Mouse (Mus musculus): Measurements from ENCODE around the gene Prps1.
A peak's percentile ranks its signal among the peaks of the same experiment; 100 is the strongest.
"Not testable (repeated sequence)": the region's sequence is repeated elsewhere in the genome, so short reads cannot be mapped to it uniquely, and the experiment has no call there.

The Prps1 gene

GRCm38 (mm10) chrX:140456279-140456731, at the start of gene Prps1:
Gene Prps1 (plus strand): TSS chrX:140456613.
- DNase-seq = peak; percentile 78 to 90

DNA sequence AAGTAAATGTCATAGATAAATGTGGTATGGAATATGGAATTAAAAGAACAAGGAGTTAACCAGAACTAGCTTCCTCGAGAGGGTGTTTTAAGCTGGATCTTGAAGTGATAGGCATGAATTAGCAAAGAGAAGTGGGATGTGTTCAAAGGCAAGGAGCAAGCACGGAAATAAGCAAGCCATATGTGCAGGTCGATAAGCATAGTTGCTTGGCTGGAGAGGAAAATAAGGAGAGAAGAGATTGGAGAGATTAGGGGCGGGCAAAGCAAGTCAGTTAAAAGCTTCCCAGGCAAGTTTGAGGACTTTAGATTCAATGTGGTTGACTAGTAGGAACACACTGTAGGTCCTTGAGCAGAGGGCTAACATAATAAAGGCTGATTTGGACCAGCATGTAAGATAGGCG, 48.8 kb upstream of the Prps1 start:
- no peak for DNase-seq

DNA sequence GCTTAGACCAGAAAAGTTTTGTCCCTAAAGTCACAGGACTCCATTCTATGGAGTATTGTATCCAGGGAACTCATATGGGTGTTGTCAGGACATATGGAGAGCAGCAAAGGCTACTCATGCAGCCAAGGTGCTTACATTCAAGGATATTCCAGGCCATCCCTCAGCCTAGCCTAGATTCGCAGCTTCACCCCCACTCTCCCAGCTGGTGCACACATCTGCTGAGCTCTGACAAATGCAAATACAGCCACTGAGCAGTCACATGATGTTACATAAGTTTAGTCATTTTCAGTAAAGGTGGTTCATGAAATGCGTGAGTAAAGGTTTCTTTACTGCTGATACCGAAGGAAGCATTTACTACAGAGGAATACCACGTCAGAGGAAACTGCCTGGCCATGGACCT, 37.9 kb upstream of the Prps1 start:
- no peak for DNase-seq

DNA sequence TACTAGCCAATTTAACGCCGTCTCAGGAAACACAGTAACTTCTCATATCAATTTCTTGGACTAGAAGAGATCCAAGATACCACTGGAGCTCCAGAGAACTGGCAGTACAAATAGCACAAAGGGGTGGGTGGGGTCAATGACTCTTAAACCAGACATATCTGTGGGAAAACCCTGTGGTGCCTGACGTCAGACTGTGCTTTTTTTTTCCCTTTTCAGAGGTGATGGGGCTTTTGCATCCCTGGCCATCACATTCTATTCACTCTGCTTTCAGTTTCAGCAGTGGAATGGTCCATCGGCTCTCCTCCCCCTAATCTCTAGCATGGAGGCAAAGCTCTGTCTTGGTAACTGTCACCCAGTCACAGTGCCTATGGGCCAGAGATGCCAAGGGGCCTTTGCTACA, 29.3 kb upstream of the Prps1 start:
- no peak for DNase-seq

GRCm38 (mm10) chrX:140428252-140428651, 28.2 kb upstream of the Prps1 start:
- peak in 1 of 2 experiments; percentile 20 for DNase-seq

GRCm38 (mm10) chrX:140429985-140430384, 26.4 kb upstream of the Prps1 start:
- DNase-seq = no peak

DNA sequence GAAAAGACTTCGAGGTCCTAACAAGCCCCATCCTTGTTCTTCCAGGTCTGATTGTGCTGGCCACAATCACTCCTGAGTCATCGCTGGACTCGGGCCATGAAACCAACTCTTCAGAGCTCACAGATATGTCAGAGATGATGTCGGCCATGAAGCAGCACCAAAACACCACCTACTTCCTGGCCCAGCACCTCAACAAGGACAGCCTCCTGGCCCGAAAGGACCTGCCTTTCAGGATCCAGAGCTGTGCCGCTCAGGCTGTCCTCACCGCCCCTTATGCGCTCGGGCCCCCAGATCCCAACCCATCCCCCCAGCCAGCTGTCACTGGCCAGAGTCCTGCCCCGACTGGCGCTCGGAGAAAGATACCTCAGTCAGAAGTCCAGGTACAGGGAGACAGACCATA, 25.9 kb upstream of the Prps1 start:
- DNase-seq = no peak

- no peak for DNase-seq
These were observed 24.4 kb upstream of the Prps1 start for GRCm38 (mm10) chrX:140431981-140432380.

DNA sequence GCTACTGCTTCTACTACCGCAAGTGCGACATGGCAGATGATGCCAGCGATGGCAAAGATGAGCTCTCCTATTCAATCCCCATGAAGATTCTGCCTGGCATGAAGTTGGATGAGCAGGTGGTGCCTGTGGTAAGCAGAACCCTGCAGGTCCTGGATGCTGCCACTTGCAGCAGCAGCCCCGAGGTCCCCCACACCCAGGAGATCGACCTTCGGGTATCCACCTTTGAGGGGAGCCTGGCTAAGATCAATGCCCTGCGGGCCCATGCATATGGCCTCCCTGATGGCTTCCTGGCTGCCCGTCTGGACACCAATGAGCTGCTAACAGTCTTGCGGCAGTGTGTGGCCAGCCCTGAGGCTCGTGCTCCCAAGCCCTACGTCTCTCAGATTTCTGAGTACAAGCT, 23.6 kb upstream of the Prps1 start:
- DNase-seq = no peak

GRCm38 (mm10) chrX:140437906-140438305, 18.5 kb upstream of the Prps1 start:
- no peak for DNase-seq

GRCm38 (mm10) chrX:140445551-140445950, 10.9 kb upstream of the Prps1 start:
- no peak for DNase-seq

DNA sequence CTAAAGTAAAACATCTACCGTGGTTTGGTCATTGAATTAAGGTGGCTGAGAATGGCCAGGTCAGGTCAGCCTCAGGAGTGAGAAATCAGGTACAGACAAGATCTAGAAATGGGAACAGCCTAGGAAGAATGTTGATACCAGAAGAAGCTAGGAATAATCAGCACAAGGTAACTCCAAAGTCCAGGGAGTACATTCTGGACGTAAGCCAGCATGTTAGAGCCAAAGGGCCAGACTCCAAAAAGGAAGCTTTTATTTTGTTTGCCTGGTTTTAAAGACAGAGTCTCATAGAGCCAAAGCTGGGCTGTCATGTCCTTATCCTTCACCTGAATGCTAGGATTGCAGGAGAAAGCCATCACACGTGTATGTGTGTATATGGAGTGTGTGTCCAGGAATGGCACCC, 6.3 kb upstream of the Prps1 start:
- DNase-seq = peak; percentile 51 to 63

DNA sequence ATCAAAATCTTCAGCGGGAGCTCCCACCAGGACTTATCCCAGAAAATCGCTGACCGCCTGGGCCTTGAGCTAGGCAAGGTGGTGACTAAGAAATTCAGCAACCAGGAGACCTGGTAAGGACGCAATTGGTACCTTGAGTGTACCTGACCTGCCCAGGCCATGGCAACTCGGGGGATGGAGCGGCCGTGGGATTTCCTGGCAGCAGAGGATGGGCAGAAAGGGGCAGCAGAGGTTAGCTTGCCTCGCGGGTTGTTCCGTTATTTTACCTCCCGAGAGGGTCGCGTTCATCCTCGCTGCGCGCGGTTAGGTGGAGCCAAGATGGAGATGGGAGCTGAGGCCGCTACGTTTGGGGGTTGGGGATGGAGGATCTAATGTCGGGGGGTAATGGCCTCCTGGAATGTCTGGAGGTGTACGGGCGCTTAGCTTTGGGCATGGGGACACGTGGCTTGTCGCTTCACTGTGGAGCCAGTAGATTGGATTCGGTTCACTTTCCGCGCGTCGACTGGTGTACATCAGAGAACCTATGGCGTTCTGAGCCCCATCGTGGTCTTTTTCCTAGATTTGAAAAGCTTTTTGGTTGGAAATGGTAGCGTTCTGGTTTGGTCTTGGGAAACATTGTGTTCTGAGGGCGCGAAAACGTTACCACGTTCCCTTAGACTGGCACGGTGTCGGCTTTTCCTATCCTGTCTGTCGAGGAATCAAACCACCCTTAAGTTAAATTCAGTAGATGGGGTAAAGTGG, 508 bp downstream of the Prps1 start:
- DNase-seq = no peak

GRCm38 (mm10) chrX:140457502-140457901, 1.1 kb downstream of the Prps1 start:
- DNase-seq = no peak

- DNase-seq = no peak
These were observed 21.8 kb downstream of the Prps1 start for GRCm38 (mm10) chrX:140478231-140478630.

- peak; percentile 30 to 33 for DNase-seq
These were observed 22.8 kb downstream of the Prps1 start for GRCm38 (mm10) chrX:140479171-140479570.

DNA sequence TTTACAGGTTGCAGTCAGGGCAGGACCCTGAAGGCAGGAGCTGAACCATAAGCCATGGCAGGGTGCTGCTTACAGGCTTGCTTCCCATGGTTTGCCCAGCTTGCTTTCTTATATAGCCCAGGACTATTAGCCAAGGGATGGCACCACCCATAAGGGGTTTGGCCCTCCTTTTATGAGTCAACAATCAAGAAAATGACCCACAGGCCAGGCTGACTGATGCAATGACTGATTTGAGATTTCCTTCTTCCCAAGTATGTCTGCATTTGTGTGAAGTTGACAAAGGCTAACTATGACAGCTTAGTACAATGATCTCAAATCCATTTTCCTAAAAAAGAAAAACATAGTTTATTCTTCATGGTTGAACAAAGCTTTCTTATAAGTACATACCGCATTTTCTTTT, 32.8 kb downstream of the Prps1 start:
- no peak for DNase-seq

GRCm38 (mm10) chrX:140490203-140490602, 33.8 kb downstream of the Prps1 start:
- no peak for DNase-seq

- DNase-seq = peak; percentile 65 to 79
These were observed 35.6 kb downstream of the Prps1 start for GRCm38 (mm10) chrX:140491884-140492571.

DNA sequence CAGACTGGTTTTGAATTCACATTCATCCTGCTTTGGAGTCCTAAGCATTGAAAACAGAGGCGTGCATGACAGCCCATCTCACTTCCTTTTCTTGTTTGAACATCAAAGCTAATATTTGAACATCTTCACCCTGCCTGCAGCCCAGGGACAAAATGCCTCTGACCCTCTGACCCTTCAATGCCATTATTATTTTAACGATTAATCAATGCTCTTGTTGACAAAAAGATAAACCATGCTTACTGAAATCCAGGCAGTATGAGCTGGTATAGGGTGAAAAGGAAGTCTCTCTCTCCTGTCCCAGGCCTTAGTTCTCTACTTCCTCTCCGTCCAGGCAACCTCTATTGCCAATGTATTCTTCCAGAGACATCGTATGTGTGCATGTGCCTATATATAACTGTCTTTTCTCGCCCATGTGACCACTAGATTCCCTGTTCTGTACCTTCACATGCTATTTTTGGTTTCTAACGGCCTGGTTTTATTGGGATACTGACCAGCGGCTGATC, 37.2 kb downstream of the Prps1 start:
- no peak for DNase-seq

- no peak for DNase-seq
These were observed 37.8 kb downstream of the Prps1 start for GRCm38 (mm10) chrX:140494170-140494569.

DNA sequence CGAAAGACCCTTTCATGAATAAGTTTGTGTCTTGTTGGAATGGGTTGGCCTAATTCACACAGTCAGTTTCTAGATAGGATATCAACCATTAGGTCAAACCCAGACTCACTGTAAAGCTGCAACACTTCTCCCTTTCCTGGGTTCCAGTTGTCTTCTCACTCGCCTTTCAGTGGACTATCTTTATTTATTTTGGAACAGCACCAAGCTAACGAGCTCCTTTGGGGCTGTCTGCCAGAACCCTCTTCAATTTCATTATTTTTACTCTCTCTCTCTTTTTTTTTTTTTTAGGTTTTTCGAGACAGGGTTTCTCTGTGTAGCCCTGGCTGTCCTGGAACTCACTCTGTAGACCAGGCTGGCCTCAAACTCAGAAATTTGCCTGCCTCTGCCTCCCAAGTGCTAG, 42.0 kb downstream of the Prps1 start:
- DNase-seq = not testable (repeated sequence)

GRCm38 (mm10) chrX:140500306-140500705, 43.9 kb downstream of the Prps1 start:
- no peak for DNase-seq

Data from kidney, adult 8-10 months (tissue).